Mouse (Mus musculus) neural tube, embryonic 14.5 days (tissue): ENCODE measurements around the gene Lpcat3. TPM values are rescaled to one million over a fixed set of nuclear protein-coding genes. Genes with fewer than 3 reads are reported as not detected.

Experiments used
- ATAC-seq: fragments of 200-750 bp; cut with Nextera tagmentation; 2 replicates; pipeline ENCODE4 v1.8.0; 2017; ENCODE audit warnings: low read depth, mild to moderate bottlenecking, moderate TSS enrichment, moderate library complexity
- H3K27ac ChIP-seq: fragments of 300-500 bp; sonication (generic); 2 replicates; pipeline ENCODE4 v1.5.1; 2014; ENCODE audit warnings: low read depth, mild to moderate bottlenecking, control low read depth, low read length, moderate library complexity, mixed read lengths
- H3K27me3 ChIP-seq: fragments of 300-500 bp; sonication (generic); 2 replicates; pipeline ENCODE4 v1.6.1; 2014; ENCODE audit warnings: low read length; ENCODE audit not compliant: control insufficient read depth, insufficient read depth
- H3K36me3 ChIP-seq: fragments of 300-500 bp; sonication (generic); 2 replicates; pipeline ENCODE4 v1.6.1; 2014; ENCODE audit warnings: low read length, mixed read lengths; ENCODE audit not compliant: control insufficient read depth, insufficient read depth
- H3K4me1 ChIP-seq: fragments of 300-500 bp; sonication (generic); 2 replicates; pipeline ENCODE4 v1.6.1; 2014; ENCODE audit warnings: low read length; ENCODE audit not compliant: control insufficient read depth, insufficient read depth
- H3K4me2 ChIP-seq: fragments of 300-500 bp; sonication (generic); 2 replicates; pipeline ENCODE4 v1.6.1; 2014; ENCODE audit warnings: mild to moderate bottlenecking, low read depth, low read length, control low read depth
- H3K4me3 ChIP-seq: fragments of 300-500 bp; sonication (generic); 2 replicates; pipeline ENCODE4 v1.5.1; 2014; ENCODE audit warnings: low read depth, low read length, control low read depth, mixed read lengths
- H3K9ac ChIP-seq: fragments of 300-500 bp; sonication (generic); replicated peaks from 2 replicates; pipeline ENCODE4 v1.6.1; 2014; ENCODE audit warnings: low read depth, mild to moderate bottlenecking, control low read depth, low read length, mixed read lengths
- H3K9me3 ChIP-seq: fragments of 300-500 bp; sonication (generic); 2 replicates; pipeline ENCODE4 v1.6.1; 2016; ENCODE audit warnings: low read length; ENCODE audit not compliant: control insufficient read depth
- WGBS: fragments of 180-500 bp; shearing (Covaris S2); extraction: QIAGEN DNeasy Blood & Tissue Kit; methylation state at CpG from one replicate; pipeline ENCODE4 v1.1.7; 2014; 5-methylcytosine and 5-hydroxymethylcytosine counted together
- polyA plus RNA-seq: library from polyadenylated mRNA; unstranded; fragments of >200 nt; fragmentation: Nextera tagmentation; extraction: Ambion mirVana; gene quantifications from 2 replicates; pipeline ENCODE4 v1.2.1, GENCODE M21; 2014

Gene Lpcat3
- polyA plus RNA-seq, 1 experiment from 2014 or later, result 40.0 TPM

- peaks cover 15% of the 10 kb centered on the region for H3K36me3 ChIP-seq
- 0 out of 2 replicates have a peak overlapping the region, but pooled peaks have one; percentile 61 for H3K4me3 ChIP-seq
- no peak overlapping the region for H3K4me2 ChIP-seq
- no peak overlapping the region; the same call in 1 of the 2 replicates for H3K9ac ChIP-seq
- no peaks in the 10 kb centered on the region for H3K27me3 ChIP-seq
- H3K27ac ChIP-seq, result no peak overlapping the region
- H3K9me3 ChIP-seq, result no peaks in the 10 kb centered on the region
- H3K4me1 ChIP-seq, result peaks cover 17% of the 10 kb centered on the region; the same call in 1 of the 2 replicates
- no peak for ATAC-seq
- 78% methylated on average over 10 of the region's 10 CpGs for WGBS
These were observed 76.5 kb downstream of the Lpcat3 start for GRCm38 (mm10) chr6:124739231-124739796.

- Histone ChIP-seq H3K4me3 (peak overlapping the region; percentile 61), H3K36me3 (peaks cover 21% of the 10 kb centered on the region), H3K9ac (peak overlapping the region; percentile 86), H3K27me3 (no peaks in the 10 kb centered on the region), H3K4me1 (peaks cover 17% of the 10 kb centered on the region; the same call in 1 of the 2 replicates), H3K4me2 (peak overlapping the region; percentile 83), H3K9me3 (no peaks in the 10 kb centered on the region), H3K27ac (peak overlapping the region; percentile 99)
- WGBS, result 0% methylated on average over 29 of the region's 29 CpGs
- ATAC-seq, result peak; percentile 28
These were observed 77.5 kb downstream of the Lpcat3 start for GRCm38 (mm10) chr6:124740211-124740887.

GRCm38 (mm10) chr6:124740888-124741761 is 78.3 kb downstream of the Lpcat3 start, which contains the start of gene Grcc10:
Gene Grcc10 (minus strand): TSS chr6:124741374.
- Histone ChIP-seq H3K27ac (peak within 1 kb of the TSS; percentile 99), H3K9ac (peak within 1 kb of the TSS; percentile 86), H3K36me3 (peaks cover 21% of the 10 kb centered on the region), H3K4me1 (peaks cover 18% of the 10 kb centered on the region), H3K27me3 (no peaks in the 10 kb centered on the region), H3K9me3 (no peaks in the 10 kb centered on the region), H3K4me3 (peak within 1 kb of the TSS; percentile 61), H3K4me2 (peak within 1 kb of the TSS; percentile 83)
- under 1% methylated on average over 41 of the region's 41 CpGs for WGBS
- ATAC-seq, result peak; percentile 80

- no peak for ATAC-seq
- 60% methylated on average over 3 of the region's 3 CpGs for WGBS
- H3K36me3 ChIP-seq, result peaks cover 23% of the 10 kb centered on the region
- H3K27ac ChIP-seq, result peak overlapping the region; percentile 99
- H3K27me3 ChIP-seq, result no peaks in the 10 kb centered on the region
- H3K9ac ChIP-seq, result no peak overlapping the region; the same call in 1 of the 2 replicates
- peak overlapping the region; percentile 61; the same call in 1 of the 2 replicates for H3K4me3 ChIP-seq
- no peaks in the 10 kb centered on the region for H3K9me3 ChIP-seq
- H3K4me1 ChIP-seq, result peaks cover 23% of the 10 kb centered on the region
- H3K4me2 ChIP-seq, result peak overlapping the region; percentile 83
These were observed 79.0 kb downstream of the Lpcat3 start for GRCm38 (mm10) chr6:124741842-124742241.

GRCm38 (mm10) chr6:124742839-124743514 is 80.2 kb downstream of the Lpcat3 start:
- ATAC-seq, result no peak
- no peak overlapping the region for H3K27ac ChIP-seq
- H3K4me1 ChIP-seq, result peaks cover 23% of the 10 kb centered on the region
- no peaks in the 10 kb centered on the region for H3K27me3 ChIP-seq
- H3K4me2 ChIP-seq, result no peak overlapping the region
- H3K9me3 ChIP-seq, result no peaks in the 10 kb centered on the region
- WGBS, result 94% methylated on average over 15 of the region's 15 CpGs
- H3K36me3 ChIP-seq, result peaks cover 33% of the 10 kb centered on the region
- H3K9ac ChIP-seq, result no peak overlapping the region
- H3K4me3 ChIP-seq, result no peak overlapping the region

GRCm38 (mm10) chr6:124743647-124744046 is 80.8 kb downstream of the Lpcat3 start:
- no peak overlapping the region for H3K9ac ChIP-seq
- H3K27ac ChIP-seq, result no peak overlapping the region
- no peak overlapping the region for H3K4me3 ChIP-seq
- H3K4me2 ChIP-seq, result no peak overlapping the region
- no peak for ATAC-seq
- no peaks in the 10 kb centered on the region for H3K9me3 ChIP-seq
- peaks cover 39% of the 10 kb centered on the region for H3K36me3 ChIP-seq
- H3K4me1 ChIP-seq, result peaks cover 23% of the 10 kb centered on the region
- no peaks in the 10 kb centered on the region for H3K27me3 ChIP-seq
- WGBS, result 96% methylated on average over 8 of the region's 8 CpGs

- no peak for ATAC-seq
- no peak overlapping the region for H3K4me3 ChIP-seq
- H3K27me3 ChIP-seq, result no peaks in the 10 kb centered on the region
- peaks cover 46% of the 10 kb centered on the region for H3K36me3 ChIP-seq
- no peak overlapping the region for H3K9ac ChIP-seq
- WGBS, result 71% methylated on average over 26 of the region's 26 CpGs
- H3K9me3 ChIP-seq, result no peaks in the 10 kb centered on the region
- peaks cover 14% of the 10 kb centered on the region for H3K4me1 ChIP-seq
- H3K27ac ChIP-seq, result peak overlapping the region; percentile 68
- peak overlapping the region; percentile 35; the same call in 1 of the 2 replicates for H3K4me2 ChIP-seq
These were observed 82.0 kb downstream of the Lpcat3 start for GRCm38 (mm10) chr6:124744755-124745321.
